Mouse (Mus musculus): Measurements from ENCODE around the gene 2610507B11Rik.

GRCm38 (mm10) chr11:78310861-78311511, 49.4 kb downstream of the 2610507B11Rik start:
- TF ChIP-seq CTCF (IDR thresholded peaks at IDR 0.05; ENCODE audit: borderline replicate concordance, control insufficient read depth, extremely low read depth, insufficient read depth, low read length, poor library complexity) (no peak), POLR2A (IDR thresholded peaks at IDR 0.05; ENCODE audit: control insufficient read depth, extremely low read depth, insufficient read depth, low read length, poor library complexity) (no peak)
